Mouse (Mus musculus) gastrocnemius, adult 18-20 months (tissue): ENCODE data around the gene Myrip. TPM values are rescaled to one million over a fixed set of nuclear protein-coding genes. Genes with fewer than 3 reads are reported as not detected.
A peak's percentile ranks its signal among the peaks of the same experiment; 100 is the strongest.
"Not testable (repeated sequence)": the region's sequence is repeated elsewhere in the genome, so short reads cannot be mapped to it uniquely, and the experiment has no call there.

Experiments
- DNase-seq: peaks from one replicate; pipeline ENCODE4 v3.0.0; 2021; ENCODE audit warnings: low spot score
- total RNA-seq, 2 experiments: library from RNA; stranded (reverse); gene quantifications; 2 replicates each; pipeline ENCODE4 v1.2.3; 2021

Gene Myrip
- total RNA-seq, 2 experiments from 2014 or later: 1.00 to 1.3 TPM

DNA sequence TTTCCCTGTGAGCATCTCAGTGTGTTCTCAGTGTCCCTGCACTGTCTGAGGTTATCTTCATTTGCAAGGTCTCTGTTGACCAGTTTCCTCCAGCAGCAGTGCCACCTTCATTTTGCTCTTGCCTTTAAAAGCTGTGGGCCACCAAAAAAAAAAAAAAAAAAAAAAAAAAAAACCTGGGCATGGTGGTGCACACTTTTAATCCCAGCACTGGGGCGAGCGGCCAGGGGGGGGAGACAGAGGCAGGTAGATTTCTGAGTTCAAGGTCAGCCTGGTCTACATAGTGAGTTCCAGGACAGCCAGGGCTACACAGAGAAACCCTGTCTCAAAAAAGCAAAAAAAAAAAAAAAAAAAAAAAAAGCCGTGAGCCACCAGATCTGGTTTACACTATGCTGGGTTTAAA lies 29.7 kb downstream of the Myrip start:
- DNase-seq: not testable (repeated sequence)

DNA sequence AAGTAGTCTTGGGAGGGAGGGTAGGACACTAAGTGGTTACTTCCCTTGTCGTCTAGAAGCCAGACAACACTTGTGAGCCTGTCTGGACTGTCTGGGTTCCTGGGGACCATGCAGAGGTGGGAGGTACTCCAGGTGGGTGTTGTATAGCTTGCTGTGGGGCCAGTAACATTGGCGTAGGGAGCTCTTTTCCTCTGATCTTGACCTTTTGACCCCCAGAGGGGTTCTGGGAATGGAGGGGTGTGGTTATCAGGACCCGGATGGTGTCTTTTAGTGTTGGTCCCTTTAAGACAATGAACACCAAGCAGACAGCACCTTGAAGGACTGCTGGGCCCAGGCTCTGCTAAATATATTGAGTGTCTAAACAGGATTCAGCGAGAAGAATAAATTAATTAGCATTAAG lies 36.9 kb downstream of the Myrip start:
- DNase-seq: no peak

DNA sequence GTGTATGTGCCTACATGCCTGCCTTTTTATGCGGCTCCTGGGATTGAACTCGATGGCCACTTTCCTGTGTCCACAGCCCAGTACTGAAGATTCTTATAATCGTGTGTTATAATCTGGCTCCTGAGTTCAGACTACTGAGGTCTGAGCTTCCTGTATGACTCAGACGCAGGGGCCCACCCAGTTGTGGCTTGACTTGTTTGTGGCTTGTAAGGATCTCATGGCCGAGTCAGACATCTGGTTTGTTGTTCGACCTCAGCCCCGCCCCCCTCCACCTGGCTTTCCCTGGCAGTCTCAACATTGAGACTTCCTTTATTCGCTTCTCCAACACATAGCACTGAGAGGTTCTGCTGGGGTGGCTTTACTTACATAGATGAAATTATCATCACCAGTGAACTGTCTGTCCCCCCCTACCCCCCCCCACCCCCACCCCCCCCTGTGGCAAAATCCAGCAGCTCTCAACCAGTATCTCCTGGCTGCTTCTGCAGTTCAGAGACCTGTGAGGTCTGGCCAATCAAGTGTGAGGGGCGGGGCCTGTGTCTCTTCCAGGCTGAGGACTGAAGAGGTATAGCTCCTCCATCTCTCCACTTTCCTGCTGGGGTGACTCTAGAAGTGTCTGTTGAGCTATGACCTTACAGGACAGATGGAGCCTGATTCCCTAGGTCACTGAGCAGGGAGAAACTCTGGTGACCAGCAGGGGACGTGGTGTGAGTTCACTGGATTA lies 38.8 kb downstream of the Myrip start:
- DNase-seq: peak; percentile 15

DNA sequence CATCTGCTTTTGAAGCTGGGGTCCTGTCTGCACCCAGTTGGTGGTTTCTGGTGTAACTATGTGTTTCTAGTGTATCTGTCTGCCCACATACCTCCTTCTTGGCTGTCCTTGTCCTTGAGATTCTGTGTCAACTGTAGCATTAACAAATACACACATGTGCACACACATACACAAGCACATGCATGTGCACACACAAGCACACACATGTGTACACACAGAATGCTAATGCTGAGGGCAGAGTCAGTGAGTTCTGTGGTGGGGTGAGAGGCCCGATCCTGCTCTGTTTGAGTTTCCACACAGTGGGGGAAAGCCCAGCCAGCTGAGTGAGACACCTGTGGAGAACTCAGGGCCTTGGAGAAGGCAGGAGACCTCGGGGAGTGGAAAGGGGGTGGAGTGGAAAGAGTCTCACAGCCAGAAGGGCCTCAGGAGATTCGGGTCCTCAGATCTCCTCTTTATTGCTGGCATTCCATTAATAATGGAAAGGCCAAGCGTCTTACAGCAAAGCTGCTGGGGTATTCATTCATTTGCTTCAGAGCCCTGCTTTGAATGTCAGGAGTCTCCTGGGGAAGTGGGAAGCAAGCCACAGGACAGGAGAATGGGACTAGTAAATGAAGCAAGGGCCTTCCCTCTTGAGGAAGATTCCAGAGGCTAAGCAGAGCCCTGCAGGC lies 41.9 kb downstream of the Myrip start:
- DNase-seq: no peak

DNA sequence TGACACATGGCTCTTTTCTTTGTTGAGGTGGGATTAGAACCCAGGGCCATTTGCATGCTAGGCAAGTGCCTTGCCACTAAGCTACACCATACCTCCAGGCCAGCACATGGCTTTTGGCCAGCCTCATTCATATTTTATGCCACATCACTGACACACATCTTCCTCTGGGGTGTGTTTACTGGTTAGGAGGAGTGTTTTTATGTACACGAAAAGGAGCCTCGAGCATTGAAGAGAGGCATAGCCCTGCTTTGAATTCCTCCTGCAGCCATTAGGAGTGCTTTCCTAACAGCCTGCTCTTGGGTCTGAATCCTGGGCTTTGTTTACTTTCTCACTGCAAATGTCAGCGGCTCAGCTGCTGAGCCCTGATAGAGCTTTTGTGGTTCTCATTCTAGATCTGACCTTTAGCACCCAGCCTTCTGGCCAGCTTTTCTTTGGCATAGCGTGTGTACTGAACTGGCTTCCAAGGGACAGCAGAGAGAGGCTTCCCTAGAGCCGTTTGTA lies 44.4 kb downstream of the Myrip start:
- peak; percentile 69 for DNase-seq

DNA sequence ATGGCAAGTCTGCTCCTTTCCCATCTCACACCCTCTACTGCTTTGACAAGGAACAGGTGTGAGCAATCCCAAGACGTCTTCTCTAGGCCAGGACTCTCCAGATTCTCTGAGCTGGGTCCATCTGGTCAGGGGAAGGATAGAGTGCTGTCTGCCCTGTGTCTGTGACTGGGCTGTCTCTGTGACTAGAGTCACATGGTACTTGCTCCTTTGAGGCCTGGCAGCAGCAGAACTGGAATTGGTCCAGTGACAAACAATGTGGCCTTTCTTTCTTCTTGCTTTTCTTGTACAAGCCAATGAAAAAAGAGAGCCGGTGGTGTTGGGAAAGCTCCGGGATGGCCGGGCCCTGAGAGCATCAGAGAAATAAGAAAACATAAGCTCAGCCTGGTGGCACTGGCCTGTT lies 47.8 kb downstream of the Myrip start:
- peak; percentile 25 for DNase-seq

DNA sequence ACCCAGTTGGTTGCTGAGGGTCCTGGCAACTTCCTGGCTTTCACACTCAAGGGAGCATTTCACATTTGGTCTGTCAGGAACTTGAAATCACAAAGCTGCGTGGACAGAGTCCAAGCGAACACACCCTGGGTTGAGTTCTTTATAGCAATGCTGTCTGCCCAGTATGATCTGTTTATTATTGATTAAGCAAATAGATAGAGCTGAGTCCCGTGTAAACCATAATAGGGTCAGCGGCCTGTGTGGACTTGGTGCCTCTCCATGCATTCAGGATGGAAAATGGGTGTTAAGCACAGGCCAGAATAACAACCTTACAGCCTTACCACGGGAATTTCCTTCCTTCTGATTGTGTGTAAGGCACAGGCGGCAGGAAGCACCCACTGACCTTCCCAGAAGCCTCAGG lies 49.0 kb downstream of the Myrip start:
- peak; percentile 56 for DNase-seq

DNA sequence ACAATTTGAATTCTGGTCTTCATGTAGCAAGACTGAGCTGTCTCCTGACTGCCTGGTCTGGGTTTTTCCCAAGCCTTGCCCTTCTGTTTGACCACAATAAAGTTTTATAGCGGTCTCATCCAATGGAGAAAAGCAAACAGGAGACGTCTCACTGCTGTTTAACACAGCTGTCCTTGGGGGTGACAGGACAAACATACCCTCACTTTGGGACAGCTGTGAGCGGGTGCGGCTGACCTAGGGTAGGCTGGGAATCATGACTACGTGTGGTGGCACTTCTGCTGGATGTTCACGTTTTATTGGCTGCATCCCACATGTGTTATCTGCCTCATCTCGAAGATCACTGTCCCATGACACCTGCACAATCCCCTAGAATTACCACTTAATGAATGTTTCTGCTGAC lies 49.7 kb downstream of the Myrip start:
- DNase-seq: no peak

DNA sequence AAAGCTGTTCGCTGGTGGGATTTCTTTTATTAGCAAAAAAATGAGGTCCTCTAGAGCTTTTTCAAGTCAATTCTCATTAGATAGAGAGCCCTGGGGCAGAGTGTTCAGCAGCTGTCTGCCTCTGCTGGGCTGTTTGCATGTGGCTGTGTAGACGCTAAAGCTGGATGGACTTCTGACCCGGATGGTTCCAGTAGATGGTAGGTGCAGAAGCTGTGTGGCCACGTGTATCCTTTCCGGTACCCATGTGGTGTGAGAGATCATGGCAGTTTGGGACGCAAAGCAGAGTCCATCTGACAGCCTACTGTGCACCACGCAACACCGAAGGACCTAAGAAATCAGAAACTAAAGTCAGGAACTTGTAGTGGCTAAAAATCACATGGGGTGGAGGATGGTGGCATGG lies 50.2 kb downstream of the Myrip start:
- no peak for DNase-seq

DNA sequence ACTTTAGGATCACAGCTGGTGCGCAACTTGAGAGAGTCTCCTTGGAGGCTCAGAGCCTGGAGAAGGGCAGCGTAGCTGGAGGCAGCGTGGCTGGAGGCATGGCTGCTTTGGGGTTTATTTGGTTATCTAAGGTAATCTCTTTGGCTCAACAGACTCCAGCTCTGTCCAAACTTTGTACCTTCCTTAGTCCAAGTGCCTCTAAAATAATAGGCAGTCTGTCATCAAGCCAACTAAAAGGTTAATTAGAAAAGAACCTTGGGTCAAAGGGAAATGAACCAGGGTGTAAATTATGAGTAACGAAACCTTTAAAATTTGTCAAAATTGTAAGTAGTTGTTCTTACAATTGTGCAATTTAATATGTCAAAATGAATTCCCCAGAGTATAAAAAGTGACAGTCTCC lies 51.7 kb downstream of the Myrip start:
- DNase-seq: no peak

DNA sequence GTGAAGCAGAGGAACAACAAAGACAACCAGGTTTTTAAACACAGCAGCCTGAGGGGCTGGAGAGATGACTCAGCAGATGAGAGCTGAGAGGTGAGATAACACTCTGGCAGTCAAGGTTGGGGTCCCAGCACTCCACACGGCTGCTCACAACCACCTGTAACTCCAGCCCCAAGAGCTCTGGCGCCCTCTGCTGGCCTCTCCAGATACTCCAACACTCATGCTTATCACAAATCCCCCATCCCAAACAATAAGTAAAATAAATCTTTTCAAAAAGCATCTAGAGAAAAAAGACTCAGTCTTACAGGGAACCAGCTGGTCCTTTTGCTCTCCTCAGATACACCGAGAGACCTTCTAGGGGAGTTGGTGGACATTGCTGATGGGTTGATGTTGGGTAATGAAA lies 52.7 kb downstream of the Myrip start:
- no peak for DNase-seq

DNA sequence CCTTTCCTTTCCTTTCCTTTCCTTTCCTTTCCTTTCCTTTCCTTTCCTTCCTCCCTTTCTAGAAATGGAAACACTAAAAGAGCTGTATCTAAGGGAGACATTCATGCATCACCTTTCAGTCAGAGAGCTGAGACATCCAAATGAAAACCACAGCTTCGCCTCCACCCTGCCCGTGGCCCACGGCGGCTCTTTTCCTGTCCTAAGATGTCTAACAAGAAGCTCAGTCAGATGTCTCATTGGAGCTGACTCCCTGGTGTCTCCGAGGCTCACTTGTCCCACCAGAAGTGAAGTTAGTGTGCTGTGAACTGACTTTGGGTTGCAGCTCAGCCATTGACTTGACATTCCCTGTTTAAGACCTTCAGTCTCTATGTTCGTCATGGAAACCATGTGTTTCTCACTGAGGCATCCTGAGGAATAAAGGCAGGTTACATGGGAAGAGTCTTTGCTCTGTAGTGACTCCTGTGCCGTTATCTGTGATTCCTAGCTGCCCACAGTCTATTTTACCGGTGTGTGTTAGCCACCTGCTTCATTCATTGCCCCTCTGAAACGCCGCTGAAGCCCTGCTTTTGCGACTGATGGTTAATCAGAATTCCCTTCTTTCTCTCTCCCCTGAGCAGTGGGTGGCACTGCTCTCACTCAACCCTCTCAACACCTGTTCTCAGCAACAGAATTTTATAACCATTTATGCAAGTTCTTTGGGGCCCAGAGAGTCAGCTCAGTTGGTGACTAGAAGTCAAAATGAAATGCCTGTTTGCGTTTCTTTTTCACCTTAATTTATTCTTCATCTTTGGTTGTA lies 53.4 kb downstream of the Myrip start:
- no peak for DNase-seq

DNA sequence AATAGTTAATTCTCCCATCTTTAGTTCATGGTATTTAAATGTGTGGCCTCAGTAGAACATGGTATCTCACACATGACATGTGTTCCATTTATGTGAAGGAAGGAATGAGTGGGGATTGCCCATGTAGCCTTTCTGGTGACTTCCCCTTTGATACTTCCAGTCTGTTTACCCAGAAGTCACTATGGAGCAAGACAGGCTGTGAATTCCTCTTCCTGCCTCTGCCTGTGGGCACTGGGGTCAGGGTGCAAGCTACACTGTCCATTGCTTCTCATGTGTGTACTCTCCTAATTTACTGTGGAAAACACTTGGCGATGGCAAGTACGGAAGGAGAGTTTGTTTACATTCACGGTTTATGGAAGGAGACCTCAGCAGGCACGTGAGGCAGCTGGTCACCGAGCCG lies 55.2 kb downstream of the Myrip start:
- no peak for DNase-seq

DNA sequence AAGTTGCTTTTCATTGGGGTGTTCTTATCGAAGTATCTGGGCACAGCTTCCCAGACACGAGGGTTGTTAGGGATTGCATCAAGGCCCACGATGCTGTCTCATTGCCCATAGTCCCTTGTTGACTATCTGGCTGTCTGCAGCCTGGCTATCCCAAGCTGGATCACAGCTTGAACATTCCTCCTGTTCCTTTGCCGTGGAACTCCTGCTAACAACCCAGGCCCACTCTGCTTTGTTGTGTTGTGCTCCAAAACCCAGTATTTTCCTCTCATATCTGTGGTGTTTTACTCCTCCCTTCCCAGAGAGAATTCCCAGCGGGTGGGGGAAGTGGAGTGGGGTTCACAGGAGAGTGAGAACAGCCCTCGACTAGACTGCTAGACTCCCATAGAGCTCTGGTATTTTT lies 56.7 kb downstream of the Myrip start:
- DNase-seq: no peak

DNA sequence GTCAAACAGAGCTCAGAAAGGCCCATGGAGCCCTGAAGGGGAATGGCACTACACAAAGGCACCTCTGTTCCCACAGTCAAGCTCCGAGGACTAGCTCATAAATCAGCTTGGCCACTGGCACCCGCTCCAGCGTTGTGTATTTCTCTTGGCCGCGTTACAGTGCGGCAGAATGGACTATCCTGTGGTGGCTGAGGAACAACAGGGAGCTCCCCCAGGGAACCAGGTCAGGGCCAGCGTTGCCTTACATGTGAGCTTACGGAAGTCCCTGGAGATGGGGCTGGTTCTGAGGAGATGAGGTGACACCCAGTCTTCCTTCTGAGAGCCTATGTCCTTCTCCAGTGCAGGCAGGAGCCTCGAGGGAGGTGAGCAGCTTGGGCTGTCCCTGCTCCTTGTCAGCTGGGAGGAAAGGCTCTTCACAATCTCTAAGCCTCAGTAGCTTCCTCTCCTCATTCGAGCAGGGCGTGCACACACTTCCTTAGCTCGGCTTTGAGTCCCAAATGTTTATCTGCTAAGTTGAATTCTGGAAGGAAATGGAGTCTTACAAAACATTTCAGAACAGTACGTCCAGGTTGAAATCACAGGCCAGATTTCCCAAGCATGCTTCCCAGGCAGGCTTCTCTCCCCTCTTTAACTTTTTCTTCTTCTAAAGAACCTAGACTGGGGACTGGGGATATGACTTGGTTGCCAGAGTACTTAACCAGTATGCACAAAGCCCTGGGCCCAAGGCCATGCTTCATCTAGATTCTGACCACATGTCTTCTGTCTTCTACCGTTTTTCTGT lies 59.3 kb downstream of the Myrip start:
- peak; percentile 72 for DNase-seq

DNA sequence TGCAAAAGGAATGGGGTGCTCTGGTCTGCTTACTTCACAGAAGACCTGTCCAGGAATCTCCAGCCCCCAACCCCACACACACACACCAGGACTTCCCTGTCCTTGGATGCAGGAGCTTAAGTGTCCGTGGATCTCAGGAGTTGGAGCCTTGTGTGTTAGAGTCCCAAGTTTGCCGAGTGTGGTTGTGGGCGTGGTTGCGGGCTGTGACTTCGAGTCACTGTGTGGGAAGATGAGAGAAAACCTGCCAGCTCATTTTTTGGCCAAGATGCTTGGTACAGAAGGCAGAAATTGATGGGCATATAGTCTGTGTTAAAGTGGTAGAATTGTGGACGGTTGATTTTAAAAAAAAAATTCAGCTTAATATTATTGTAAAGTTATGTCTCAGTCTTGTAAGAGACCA lies 60.3 kb downstream of the Myrip start:
- no peak for DNase-seq

DNA sequence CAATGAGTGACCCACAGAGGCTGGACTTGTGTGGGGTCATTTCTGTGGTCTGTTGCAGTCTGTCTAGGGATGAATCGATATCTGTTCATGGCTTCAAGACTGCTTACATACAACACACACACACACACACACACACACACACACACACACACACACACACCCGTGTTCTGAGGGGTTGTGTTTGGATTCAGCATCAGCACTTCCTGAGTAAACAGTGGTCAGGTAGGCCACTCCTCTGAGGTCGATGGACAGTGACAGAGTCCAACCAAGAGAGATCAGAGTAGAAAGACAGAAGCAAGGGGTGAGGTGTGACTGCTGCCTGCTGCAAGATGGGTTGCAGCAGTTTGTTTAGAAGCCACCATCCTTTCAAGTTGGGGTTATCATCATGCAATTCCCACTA lies 61.4 kb downstream of the Myrip start:
- DNase-seq: no peak

DNA sequence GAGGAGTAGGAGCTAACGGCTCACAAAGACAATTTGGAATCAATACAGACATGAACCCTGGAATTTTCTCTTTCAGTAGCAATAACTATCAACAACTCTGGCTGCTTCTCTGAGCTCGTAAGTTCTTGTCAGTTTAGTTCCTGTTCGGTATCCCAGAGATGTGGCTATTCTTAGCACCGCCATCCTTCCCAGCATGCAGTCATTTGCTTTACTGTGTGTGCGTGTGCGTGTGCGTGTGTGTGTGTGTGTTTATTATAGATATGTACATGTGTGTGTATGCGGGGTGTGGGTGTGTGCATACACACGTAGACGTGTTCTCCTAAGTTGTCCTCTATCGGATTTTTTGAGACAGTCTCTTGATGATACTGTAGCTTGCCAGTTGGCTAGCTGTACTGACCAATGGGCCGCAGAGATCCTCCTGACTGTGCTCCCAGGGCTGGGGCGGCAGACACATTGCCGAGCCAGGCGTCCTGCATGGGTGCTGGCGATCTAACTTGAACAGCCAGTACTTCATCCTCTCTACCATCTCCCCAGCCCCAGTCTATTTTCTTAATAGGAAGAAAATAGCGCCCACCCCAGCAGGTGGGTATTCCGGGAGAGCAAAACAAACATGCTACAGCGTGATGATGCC lies 63.5 kb downstream of the Myrip start:
- no peak for DNase-seq

DNA sequence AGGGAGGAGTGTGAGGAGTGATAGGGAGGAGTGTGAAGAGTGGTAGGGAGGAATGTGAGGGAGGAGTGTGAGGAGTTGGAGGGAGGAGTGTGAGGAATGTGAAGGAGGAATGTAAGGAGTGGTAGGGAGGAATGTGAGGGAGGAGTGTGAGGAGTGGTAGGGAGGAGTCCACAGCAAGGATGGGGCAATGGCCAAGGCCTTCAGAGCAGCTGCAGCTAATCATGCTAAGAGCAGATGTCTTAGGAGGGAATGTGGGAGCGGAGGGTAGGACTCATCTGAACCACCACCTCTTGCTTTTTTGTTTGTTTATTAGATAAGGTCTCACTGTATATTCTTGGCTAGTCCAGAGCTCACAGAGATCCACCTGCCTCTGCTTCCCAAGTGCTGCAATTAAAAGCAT lies 66.2 kb downstream of the Myrip start:
- no peak for DNase-seq

DNA sequence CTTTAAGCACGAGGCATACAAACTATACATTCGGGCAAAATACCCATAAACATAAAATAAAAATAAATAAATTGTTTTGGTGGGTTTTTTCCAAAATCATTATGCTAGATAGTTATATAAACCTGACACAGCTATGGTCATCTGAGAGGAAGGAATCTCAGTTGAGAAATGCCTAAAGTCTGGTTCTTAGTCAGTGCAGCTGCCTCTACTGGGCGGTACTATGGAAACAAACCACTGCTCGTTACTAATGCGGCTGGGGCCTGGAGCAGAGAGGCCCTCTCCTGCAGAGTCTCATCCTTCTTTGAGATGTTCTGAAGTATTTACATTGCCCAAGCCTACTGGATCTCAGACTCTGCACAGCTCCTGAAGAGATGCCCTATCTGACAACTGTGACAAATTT lies 70.3 kb downstream of the Myrip start:
- DNase-seq: no peak

DNA sequence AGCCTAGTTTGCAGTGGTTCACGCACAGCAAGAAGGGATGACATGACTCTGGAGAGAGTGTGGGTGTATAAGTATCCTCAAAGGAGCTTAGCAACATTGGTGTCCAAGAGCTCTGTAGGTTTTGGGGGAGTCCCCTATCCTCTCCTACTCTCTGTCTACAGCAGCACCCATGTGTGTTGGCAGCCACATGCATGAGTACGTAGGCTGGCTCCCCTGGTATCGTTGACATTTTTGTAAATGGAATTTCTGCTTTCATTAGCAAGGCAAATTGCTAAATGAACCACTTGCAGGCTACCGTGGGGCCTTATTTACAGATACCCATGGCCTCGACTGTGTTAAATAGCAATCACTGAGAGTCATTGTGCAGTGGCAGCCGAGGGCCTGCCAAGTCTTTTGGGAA lies 71.0 kb downstream of the Myrip start:
- DNase-seq: no peak
